Mouse (Mus musculus): ENCODE measurements around the gene Tmem209. TPM values are rescaled to one million over a fixed set of nuclear protein-coding genes. Genes with fewer than 3 reads are reported as not detected.

Gene Tmem209
- polyA plus RNA-seq, 1 experiment, result 126 TPM

DNA sequence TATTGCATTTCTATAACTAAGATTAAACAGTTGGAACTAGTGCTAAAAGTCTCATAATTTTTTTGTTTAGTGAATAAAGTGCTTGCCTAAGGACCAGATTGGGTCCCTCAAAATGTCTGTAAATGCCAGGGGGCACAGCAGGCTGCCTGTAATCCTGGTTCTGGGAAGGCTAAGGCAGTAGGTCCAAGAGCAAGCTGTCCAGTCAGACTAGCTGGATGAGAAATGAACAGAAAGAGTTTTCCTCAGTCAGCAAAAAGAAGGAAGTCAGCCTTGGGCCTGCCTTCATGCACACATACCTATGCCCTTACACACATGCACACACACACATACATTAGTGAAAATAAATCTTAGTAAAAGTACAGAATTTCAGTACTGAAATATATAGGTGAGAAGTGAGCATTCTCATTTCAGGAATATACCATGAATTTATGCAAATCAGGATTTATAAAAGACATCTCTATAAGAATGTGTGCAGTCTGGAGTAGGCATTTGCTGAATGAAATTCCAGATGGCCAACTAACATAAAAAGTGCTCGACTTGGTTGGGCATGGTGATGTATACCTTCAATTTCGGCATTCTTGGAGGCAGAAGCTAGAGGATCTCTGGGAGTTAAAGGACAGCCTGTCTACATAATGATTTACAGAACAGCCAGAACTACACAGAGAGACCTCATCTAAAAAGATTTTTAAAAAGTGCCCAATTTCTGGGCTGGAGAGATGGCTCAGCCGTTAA, 77.0 kb downstream of the Tmem209 start:
- Histone ChIP-seq H3K9me3 (replicated peaks; ENCODE audit: control insufficient read depth, insufficient read depth, low read length, poor library complexity, severe bottlenecking) (no peaks in the 10 kb centered on the region), H3K27ac (ENCODE audit: insufficient read depth, low read length) (no peak overlapping the region), H3K36me3 (ENCODE audit: control insufficient read depth, insufficient read depth, low read length, poor library complexity, severe bottlenecking) (no peaks in the 10 kb centered on the region), H3K4me3 (ENCODE audit: low read depth, low read length) (no peak overlapping the region), H3K9ac (ENCODE audit: low read depth, poor library complexity, severe bottlenecking) (no peak overlapping the region), H3K27me3 (ENCODE audit: control insufficient read depth, insufficient read depth, low read length, poor library complexity, severe bottlenecking) (no peaks in the 10 kb centered on the region), H3K4me1 (ENCODE audit: control insufficient read depth, insufficient read depth, low read length) (peaks cover 2% of the 10 kb centered on the region)
- no peak for TF ChIP-seq EP300 (IDR thresholded peaks at IDR 0.05; ENCODE audit: insufficient read depth, low read depth, low read length)
- no peak for TF ChIP-seq POLR2A (IDR thresholded peaks at IDR 0.05; ENCODE audit: insufficient read depth, low read length)
- TF ChIP-seq CTCF (IDR thresholded peaks at IDR 0.05; ENCODE audit: low read depth, low read length), result no peak

Other genes with a start within 250 kb of the Tmem209 start
- gene Ube2h, start 205.2 kb downstream of the Tmem209 start, polyA plus RNA-seq (2011; ENCODE audit: insufficient read depth, insufficient read length, low read depth, missing spikeins), result 64.6 and 68.1 TPM in 2 replicates
- 71.2 and 76.3 TPM in 2 replicates for gene Zc3hc1, start 118.8 kb downstream of the Tmem209 start, polyA plus RNA-seq (2011; ENCODE audit: insufficient read depth, insufficient read length, low read depth, missing spikeins)
- gene Klhdc10, start 107.9 kb downstream of the Tmem209 start, polyA plus RNA-seq (2011; ENCODE audit: insufficient read depth, insufficient read length, low read depth, missing spikeins), result 32.8 and 38.1 TPM in 2 replicates
- gene Ssmem1, start 66 bp upstream of the Tmem209 start, polyA plus RNA-seq (2011; ENCODE audit: insufficient read depth, insufficient read length, low read depth, missing spikeins), result not detected in 2 replicates
- 1.5 TPM in 1 of 2 replicates, not detected in the other for gene Cpa2, start 31.8 kb upstream of the Tmem209 start, polyA plus RNA-seq (2011; ENCODE audit: insufficient read depth, insufficient read length, low read depth, missing spikeins)
- not detected in 2 replicates for gene Cpa4, start 58.6 kb upstream of the Tmem209 start, polyA plus RNA-seq (2011; ENCODE audit: insufficient read depth, insufficient read length, low read depth, missing spikeins)
- not detected in 2 replicates for gene Cpa5, start 101.2 kb upstream of the Tmem209 start, polyA plus RNA-seq (2011; ENCODE audit: insufficient read depth, insufficient read length, low read depth, missing spikeins)
- not detected in 2 replicates for gene Cpa1, start 129.4 kb upstream of the Tmem209 start, polyA plus RNA-seq (2011; ENCODE audit: insufficient read depth, insufficient read length, low read depth, missing spikeins)
- 4.9 and 8.1 TPM in 2 replicates for gene Cep41, start 184.0 kb upstream of the Tmem209 start, polyA plus RNA-seq (2011; ENCODE audit: insufficient read depth, insufficient read length, low read depth, missing spikeins)
- gene Mest, start 213.8 kb upstream of the Tmem209 start, polyA plus RNA-seq (2011; ENCODE audit: insufficient read depth, insufficient read length, low read depth, missing spikeins), result 50.5 and 54.4 TPM in 2 replicates